Mouse (Mus musculus) embryonic fibroblast, embryonic 13.5 days (primary cell): ENCODE results near the gene Itgad.

Experiments used
- CTCF ChIP-seq: IDR thresholded peaks from 2 replicates; pipeline ENCODE4 v1.5.1; 2011; ENCODE audit warnings: mild to moderate bottlenecking, control low read depth, low read length, moderate library complexity, borderline replicate concordance; ENCODE audit not compliant: insufficient read depth
- POLR2A ChIP-seq: IDR thresholded peaks from 2 replicates; pipeline ENCODE4 v1.6.1; 2011; ENCODE audit warnings: low read depth, mild to moderate bottlenecking, control low read depth, low read length, moderate library complexity

DNA sequence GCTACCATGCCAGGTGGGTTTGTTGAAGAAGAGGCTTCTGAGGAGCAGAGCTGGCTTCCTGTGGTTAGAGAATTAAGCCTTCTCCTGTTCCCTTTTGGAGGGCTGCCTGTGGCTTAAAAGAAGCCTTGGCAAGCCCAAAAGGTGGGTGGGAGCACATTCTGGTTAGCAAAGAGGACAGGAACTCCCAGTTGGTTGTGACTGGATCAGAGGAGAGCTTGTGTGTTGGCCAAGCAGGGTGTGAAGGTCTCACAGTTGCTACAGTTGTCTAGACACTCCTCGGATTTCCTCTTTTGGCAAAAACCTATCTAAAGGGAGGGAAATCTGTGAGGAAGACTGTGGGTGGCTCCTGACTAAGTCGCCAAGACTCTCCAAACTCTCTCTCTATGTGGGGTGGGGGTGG is 24.2 kb downstream of the Itgad start:
- TF ChIP-seq CTCF (no peak), POLR2A (no peak)
